Mouse (Mus musculus) C2C12 (cell line): ENCODE data around the gene Dock10.

Experiments
- CTCF ChIP-seq: IDR thresholded peaks from one replicate; pipeline ENCODE4 v1.5.1; 2011; ENCODE audit not compliant: control insufficient read depth, insufficient read depth, insufficient read length
- MAX ChIP-seq: IDR thresholded peaks from one replicate; pipeline ENCODE4 v1.6.1; 2011; ENCODE audit warnings: mild to moderate bottlenecking, control low read depth
- MYOD1 ChIP-seq: IDR thresholded peaks from one replicate; pipeline ENCODE4 v1.6.1; 2011; ENCODE audit warnings: low read depth; ENCODE audit not compliant: control insufficient read depth, insufficient read length

DNA sequence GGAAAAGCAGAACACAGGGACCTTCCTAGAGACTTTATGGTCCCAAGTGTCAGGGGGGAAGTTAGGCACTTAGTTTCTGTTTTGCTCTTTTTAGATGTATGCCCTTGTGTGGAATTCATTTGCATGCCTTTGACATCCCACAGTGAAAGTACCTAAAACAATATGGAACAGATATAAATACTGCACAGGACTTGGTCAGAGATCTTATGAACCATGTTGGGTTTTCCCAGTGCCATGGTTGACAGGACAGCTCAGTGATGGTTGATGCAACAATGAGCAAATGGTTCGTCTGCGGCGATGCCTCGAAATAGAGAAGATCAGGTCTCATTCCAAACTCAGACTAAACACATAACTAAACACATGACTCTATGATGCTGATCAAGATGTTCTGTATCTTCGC lies 143.6 kb downstream of the Dock10 start:
- TF ChIP-seq CTCF (no peak), MAX (no peak), MYOD1 (no peak)
